In genomic region chr16:48941805-48942204, GRCm38 (mm10) we compare ENCODE assay signal across 8 mouse cellular contexts. TPM values are rescaled to one million over a fixed set of nuclear protein-coding genes. Genes with fewer than 3 reads are reported as not detected.
A peak's percentile ranks its signal among the peaks of the same experiment; 100 is the strongest.
DNase-seq lines count a peak whose midpoint lies in the region; ATAC-seq and TF ChIP-seq lines count a peak whose summit lies in the region.

No protein-coding gene starts in this region.

- ATAC-seq in forebrain, embryonic 14.5 days: no peak
- ATAC-seq in lung, postnatal 0 days: no peak

- H3K4me1 ChIP-seq in forebrain, embryonic 14.5 days (ENCODE audit: control insufficient read depth, insufficient read depth, low read length): no peaks in the 10 kb centered on the region
- no peaks in the 10 kb centered on the region for H3K4me1 ChIP-seq in forebrain, embryonic 10.5 days
- H3K4me1 ChIP-seq in lung, postnatal 0 days (ENCODE audit: insufficient read depth, low read depth, low read length): no peaks in the 10 kb centered on the region

- no peak overlapping the region for H3K4me3 ChIP-seq in forebrain, embryonic 14.5 days (ENCODE audit: low read depth, low read length)
- H3K4me3 ChIP-seq in forebrain, embryonic 10.5 days: no peak overlapping the region
- H3K4me3 ChIP-seq in lung, postnatal 0 days (ENCODE audit: low read depth, low read length): no peak overlapping the region

- peak; percentile 61 for TF ChIP-seq CTCF in lung, postnatal 0 days (IDR thresholded peaks at IDR 0.05)

- H3K36me3 ChIP-seq in forebrain, embryonic 14.5 days (ENCODE audit: control insufficient read depth, insufficient read depth, low read length): peaks cover 27% of the 10 kb centered on the region
- peaks cover 68% of the 10 kb centered on the region for H3K36me3 ChIP-seq in forebrain, embryonic 10.5 days (replicated peaks)
- no peaks in the 10 kb centered on the region for H3K36me3 ChIP-seq in lung, postnatal 0 days (ENCODE audit: insufficient read depth, low read length)

- no peak overlapping the region for H3K9ac ChIP-seq in forebrain, embryonic 14.5 days (ENCODE audit: low read length)
- no peak overlapping the region for H3K9ac ChIP-seq in lung, postnatal 0 days (replicated peaks; ENCODE audit: low read depth)

- H3K27me3 ChIP-seq in forebrain, embryonic 14.5 days (replicated peaks; ENCODE audit: control insufficient read depth, insufficient read depth, low read length): no peaks in the 10 kb centered on the region
- H3K27me3 ChIP-seq in forebrain, embryonic 10.5 days (ENCODE audit: poor library complexity, severe bottlenecking): no peaks in the 10 kb centered on the region
- H3K27me3 ChIP-seq in lung, postnatal 0 days (replicated peaks; ENCODE audit: insufficient read depth, low read length): no peaks in the 10 kb centered on the region

- TF ChIP-seq EP300 in lung, postnatal 0 days (IDR thresholded peaks at IDR 0.05): no peak

- WGBS in forebrain, embryonic 14.5 days: 88% methylated on average over 1 of the region's 1 CpGs
- WGBS in forebrain, embryonic 10.5 days: 81% methylated on average over 1 of the region's 1 CpGs
- 61% methylated on average over 1 of the region's 1 CpGs for WGBS in lung, postnatal 0 days

- H3K9me3 ChIP-seq in forebrain, embryonic 14.5 days (replicated peaks; ENCODE audit: control insufficient read depth, low read length): no peaks in the 10 kb centered on the region
- no peaks in the 10 kb centered on the region for H3K9me3 ChIP-seq in forebrain, embryonic 10.5 days
- no peaks in the 10 kb centered on the region for H3K9me3 ChIP-seq in lung, postnatal 0 days (ENCODE audit: low read length)

- DNase-seq in forebrain, embryonic 14.5 days (ENCODE audit: low spot score): peak; percentile 50
- DNase-seq in forebrain, embryonic 10.5 days (ENCODE audit: extremely low spot score, low spot score): no peak
- DNase-seq in lung, postnatal 0 days (ENCODE audit: low spot score): peak; percentile 60
- DNase-seq in lung, adult 18-20 months: no peak
- peak; percentile 58 for DNase-seq in adipocyte (ENCODE audit: low spot score)
- peak; percentile 58 for DNase-seq in right cerebral cortex, postnatal 4 days
- DNase-seq in spleen, postnatal 36 days (ENCODE audit: low spot score in 2 of 2): no peak
- DNase-seq in ovary, postnatal 14 days (ENCODE audit: low spot score): no peak

- H3K27ac ChIP-seq in forebrain, embryonic 14.5 days (ENCODE audit: low read depth, low read length): no peak overlapping the region
- H3K27ac ChIP-seq in forebrain, embryonic 10.5 days: no peak overlapping the region
- H3K27ac ChIP-seq in lung, postnatal 0 days (ENCODE audit: low read length): no peak overlapping the region

- no peak overlapping the region for H3K4me2 ChIP-seq in forebrain, embryonic 14.5 days (ENCODE audit: low read length)
- H3K4me2 ChIP-seq in lung, postnatal 0 days (replicated peaks; ENCODE audit: low read depth, low read length): no peak overlapping the region

RNA-seq across cellular contexts. Expression of gene Dzip3, which starts 52.2 kb away (rescaled TPM):
- 56.4 and 59.8 TPM in 2 replicates for polyA plus RNA-seq in forebrain, embryonic 14.5 days (2014; fragmentation: Nextera tagmentation; extraction: Ambion mirVana)
- polyA plus RNA-seq in forebrain, embryonic 10.5 days (2016; fragmentation: Nextera tagmentation; extraction: Ambion mirVana): 36.0 and 40.0 TPM in 2 replicates
- polyA plus RNA-seq in lung, postnatal 0 days (2015; fragmentation: Nextera tagmentation; extraction: Ambion mirVana): 5.9 and 7.5 TPM in 2 replicates

RNA-seq across cellular contexts. Expression of gene Cip2a, which starts 52.2 kb away (rescaled TPM):
- polyA plus RNA-seq in forebrain, embryonic 14.5 days (2014; fragmentation: Nextera tagmentation; extraction: Ambion mirVana): 22.6 and 28.2 TPM in 2 replicates
- polyA plus RNA-seq in forebrain, embryonic 10.5 days (2016; fragmentation: Nextera tagmentation; extraction: Ambion mirVana): 49.4 and 50.7 TPM in 2 replicates
- polyA plus RNA-seq in lung, postnatal 0 days (2015; fragmentation: Nextera tagmentation; extraction: Ambion mirVana): 1.5 and 2.4 TPM in 2 replicates

Comparison
In these comparisons a context has a peak if more than half of its experiments do, and no peak if none do; other contexts are left out.
1. DNase-seq: peak in forebrain, embryonic 14.5 days (single experiment), lung, postnatal 0 days (single experiment), adipocyte (single experiment) and right cerebral cortex, postnatal 4 days (single experiment); none in forebrain, embryonic 10.5 days (single experiment), lung, adult 18-20 months (0 of 2), spleen, postnatal 36 days (0 of 2) and ovary, postnatal 14 days (single experiment).